Mouse (Mus musculus) limb, embryonic 14.5 days (tissue): ENCODE results near the gene Gm20683. TPM values are rescaled to one million over a fixed set of nuclear protein-coding genes. Genes with fewer than 3 reads are reported as not detected.

Source experiments
- ATAC-seq: fragments of 200-750 bp; cut with Nextera tagmentation; 2 replicates; pipeline ENCODE4 v1.8.0; 2017; ENCODE audit warnings: low read depth, moderate number of reproducible peaks, moderate TSS enrichment; ENCODE audit not compliant: low FRiP score
- DNase-seq: peaks from one replicate; pipeline ENCODE4 v3.0.0-alpha.2; 2015; ENCODE audit warnings: low spot score
- H3K27ac ChIP-seq: fragments of 300-500 bp; sonication (generic); replicated peaks from 2 replicates; pipeline ENCODE4 v1.5.1; 2014; ENCODE audit warnings: low read depth, mild to moderate bottlenecking, low read length, moderate library complexity, mixed read lengths
- H3K27me3 ChIP-seq: fragments of 300-500 bp; sonication (generic); 2 replicates; pipeline ENCODE4 v1.6.1; 2014; ENCODE audit warnings: low read length, mixed read lengths; ENCODE audit not compliant: control insufficient read depth, insufficient read depth
- H3K36me3 ChIP-seq: fragments of 300-500 bp; sonication (generic); 2 replicates; pipeline ENCODE4 v1.6.1; 2014; ENCODE audit warnings: mild to moderate bottlenecking, low read length, moderate library complexity, mixed read lengths; ENCODE audit not compliant: control insufficient read depth, insufficient read depth
- H3K4me1 ChIP-seq: fragments of 300-500 bp; sonication (generic); 2 replicates; pipeline ENCODE4 v1.6.1; 2014; ENCODE audit warnings: antibody characterized with exemption, low read length, mixed read lengths; ENCODE audit not compliant: control insufficient read depth, insufficient read depth
- H3K4me2 ChIP-seq: fragments of 300-500 bp; sonication (generic); replicated peaks from 2 replicates; pipeline ENCODE4 v1.6.1; 2014; ENCODE audit warnings: low read depth, mild to moderate bottlenecking, low read length, moderate library complexity; ENCODE audit not compliant: severe bottlenecking
- H3K4me3 ChIP-seq: fragments of 300-500 bp; sonication (generic); replicated peaks from 2 replicates; pipeline ENCODE4 v1.5.1; 2014; ENCODE audit warnings: low read length
- H3K9ac ChIP-seq: fragments of 300-500 bp; sonication (generic); 2 replicates; pipeline ENCODE4 v1.6.1; 2014; ENCODE audit warnings: mild to moderate bottlenecking, low read depth, low read length, moderate library complexity; ENCODE audit not compliant: severe bottlenecking
- H3K9me3 ChIP-seq: fragments of 300-500 bp; sonication (generic); 2 replicates; pipeline ENCODE4 v1.6.1; 2016; ENCODE audit warnings: low read length; ENCODE audit not compliant: control insufficient read depth
- POLR2A ChIP-seq: fragments of 200-500 bp; IDR thresholded peaks from 2 replicates; pipeline ENCODE4 v1.8.0; 2012; ENCODE audit warnings: inconsistent platforms, mild to moderate bottlenecking, moderate library complexity, borderline replicate concordance; ENCODE audit not compliant: insufficient read depth, insufficient read length; ENCODE audit errors: extremely low read depth
- WGBS: fragments of 180-500 bp; shearing (Covaris S2); extraction: QIAGEN DNeasy Blood & Tissue Kit; methylation state at CpG from one replicate; pipeline ENCODE4 v1.1.7; 2014; 5-methylcytosine and 5-hydroxymethylcytosine counted together
- polyA plus RNA-seq, 2 experiments: library from polyadenylated mRNA; depleted of rRNA in 1 of 2; stranded (reverse) in 1 of 2; unstranded in 1 of 2; fragments of >200 nt; fragmentation: Nextera tagmentation in 1 of 2; extraction: Ambion mirVana in 1 of 2; gene quantifications; 2 replicates each; pipeline versions ENCODE4 v1.2.1 to v1.2.3; 2012 to 2014

Gm20683 gene
- polyA plus RNA-seq, 2 experiments: 2.5 to 13.0 TPM

DNA sequence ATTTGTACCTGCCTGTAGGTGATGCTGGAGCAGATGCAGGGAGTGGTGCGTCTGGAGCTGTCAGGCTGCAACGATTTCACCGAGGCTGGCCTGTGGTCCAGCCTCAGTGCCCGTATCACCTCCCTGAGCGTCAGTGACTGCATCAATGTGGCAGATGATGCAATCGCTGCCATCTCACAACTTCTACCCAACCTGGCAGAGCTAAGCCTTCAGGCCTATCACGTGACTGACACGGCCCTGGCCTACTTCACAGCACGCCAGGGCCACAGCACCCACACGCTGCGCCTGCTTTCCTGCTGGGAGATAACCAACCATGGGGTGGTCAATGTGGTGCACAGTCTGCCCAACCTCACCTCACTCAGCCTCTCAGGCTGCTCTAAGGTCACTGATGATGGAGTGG is 23.9 kb downstream of the Gm20683 start:
- Histone ChIP-seq H3K27ac (no peak overlapping the region), H3K27me3 (peaks cover 41% of the 10 kb centered on the region), H3K4me2 (no peak overlapping the region), H3K4me1 (0 out of 2 replicates have a peak, but pooled peaks cover 4% of the 10 kb centered on the region), H3K36me3 (no peaks in the 10 kb centered on the region), H3K9me3 (no peaks in the 10 kb centered on the region), H3K9ac (no peak overlapping the region), H3K4me3 (no peak overlapping the region)
- TF ChIP-seq POLR2A: no peak
- 82% methylated on average over 11 of the region's 11 CpGs for WGBS
- DNase-seq (no peak), ATAC-seq (no peak)

- H3K4me2 ChIP-seq: no peak overlapping the region
- DNase-seq: peak; percentile 88
- H3K9ac ChIP-seq: no peak overlapping the region
- ATAC-seq: peak; percentile 50; the same call in 1 of the 2 replicates
- no peak overlapping the region for H3K27ac ChIP-seq
- 1% methylated on average over 16 of the region's 20 CpGs for WGBS
- no peak for TF ChIP-seq POLR2A
- peaks cover 38% of the 10 kb centered on the region for H3K27me3 ChIP-seq
- no peaks in the 10 kb centered on the region for H3K36me3 ChIP-seq
- H3K4me3 ChIP-seq: no peak overlapping the region
- H3K9me3 ChIP-seq: no peaks in the 10 kb centered on the region
- H3K4me1 ChIP-seq: peaks cover 9% of the 10 kb centered on the region
Measured at GRCm38 (mm10) chr17:25813471-25813870, 28.1 kb downstream of the Gm20683 start.

DNA sequence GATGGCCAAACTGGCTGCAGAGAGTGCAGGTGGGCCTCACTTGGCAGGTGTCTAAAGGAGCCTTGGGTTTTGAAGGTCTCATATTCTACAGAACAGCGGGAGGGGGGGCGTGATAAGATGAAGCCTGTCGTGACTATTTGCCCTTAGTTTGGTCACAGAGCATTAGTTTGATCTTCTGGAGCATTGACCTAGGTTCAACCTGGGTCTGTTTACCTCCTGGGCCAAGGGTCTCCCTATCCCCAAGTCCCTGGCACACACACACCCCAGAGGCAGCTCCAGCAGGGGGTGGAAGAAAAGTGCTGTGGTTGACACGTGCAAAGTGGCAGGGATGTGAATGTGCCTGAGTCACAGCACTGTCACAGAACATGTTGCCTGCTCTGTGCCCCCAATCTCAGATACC is 30.7 kb downstream of the Gm20683 start:
- H3K27me3 ChIP-seq: peaks cover 30% of the 10 kb centered on the region

GRCm38 (mm10) chr17:25809606-25810340 is 31.8 kb downstream of the Gm20683 start:
- H3K4me2 ChIP-seq: peak overlapping the region; percentile 96
- no peak for ATAC-seq
- no peaks in the 10 kb centered on the region for H3K36me3 ChIP-seq
- H3K4me1 ChIP-seq: peaks cover 9% of the 10 kb centered on the region
- peak overlapping the region; percentile 66 for H3K4me3 ChIP-seq
- no peak overlapping the region for H3K27ac ChIP-seq
- WGBS: 9% methylated on average over 25 of the region's 25 CpGs
- H3K9ac ChIP-seq: peak overlapping the region; percentile 63
- H3K27me3 ChIP-seq: peaks cover 30% of the 10 kb centered on the region
- TF ChIP-seq POLR2A: no peak
- no peak for DNase-seq
- H3K9me3 ChIP-seq: no peaks in the 10 kb centered on the region

More for the DNA sequence above, 30.7 kb downstream of the Gm20683 start:
- H3K4me2 ChIP-seq: no peak overlapping the region
- ATAC-seq (no peak), DNase-seq (no peak)
- peaks cover 9% of the 10 kb centered on the region for H3K4me1 ChIP-seq
- 66% methylated on average over 4 of the region's 4 CpGs for WGBS
- H3K9ac ChIP-seq: no peak overlapping the region
- no peak for TF ChIP-seq POLR2A
- no peaks in the 10 kb centered on the region for H3K9me3 ChIP-seq
- H3K27ac ChIP-seq: no peak overlapping the region
- H3K36me3 ChIP-seq: no peaks in the 10 kb centered on the region
- H3K4me3 ChIP-seq: no peak overlapping the region

GRCm38 (mm10) chr17:25808789-25809605 is 32.6 kb downstream of the Gm20683 start, which contains the start of gene Fbxl16:
Fbxl16 (plus strand) TSS chr17:25809085.
- DNase-seq (peak; percentile 82), ATAC-seq (peak; percentile 89)
- Histone ChIP-seq H3K9me3 (no peaks in the 10 kb centered on the region), H3K27ac (no peak within 1 kb of the TSS), H3K4me3 (peak within 1 kb of the TSS; percentile 66), H3K9ac (peak within 1 kb of the TSS; percentile 63), H3K36me3 (no peaks in the 10 kb centered on the region), H3K27me3 (peaks cover 30% of the 10 kb centered on the region), H3K4me2 (peak within 1 kb of the TSS; percentile 96), H3K4me1 (peaks cover 9% of the 10 kb centered on the region)
- no peak for TF ChIP-seq POLR2A
- 3% methylated on average over 60 of the region's 100 CpGs for WGBS
